12 mouse cellular contexts compared by ENCODE assay signal in genomic region chr6:146487079-146487478, GRCm38 (mm10).
"Had no signal": no experiment of that assay in that cellular context is flagged by ENCODE, and none has a peak within 500 bp of the region (broad histone marks: within the 10 kb centered on the region; RNA-seq: fewer than 3 reads in every experiment).

No protein-coding gene starts in this region.

- H3K27me3 ChIP-seq: stomach, embryonic 15.5 days had no signal

- H3K4me3 ChIP-seq: left cerebral cortex, adult 2 months; limb, embryonic 10.5 days; liver, embryonic 15.5 days; stomach, embryonic 15.5 days had no signal

- ATAC-seq: lung, postnatal 0 days; midbrain, embryonic 16.5 days had no signal

- H3K27ac ChIP-seq: left cerebral cortex, adult 2 months; limb, embryonic 10.5 days; liver, embryonic 15.5 days; stomach, embryonic 15.5 days had no signal

- H3K4me2 ChIP-seq: liver, embryonic 11.5 days; liver, embryonic 15.5 days; stomach, embryonic 15.5 days had no signal

- H3K9ac ChIP-seq: liver, embryonic 15.5 days; stomach, embryonic 15.5 days had no signal

- H3K36me3 ChIP-seq: limb, embryonic 10.5 days; liver, embryonic 15.5 days; stomach, embryonic 15.5 days had no signal

- DNase-seq: kidney, postnatal 25 days; lung, adult 2 months; lung, postnatal 36 days; right cerebral cortex, postnatal 14 days; thymus, postnatal 4 days had no signal

- H3K4me1 ChIP-seq: limb, embryonic 10.5 days had no signal

- H3K9me3 ChIP-seq: limb, embryonic 10.5 days; liver, embryonic 15.5 days; stomach, embryonic 15.5 days had no signal
